Mouse (Mus musculus): ENCODE data around the gene Kcnk10. TPM values are rescaled to one million over a fixed set of nuclear protein-coding genes. Genes with fewer than 3 reads are reported as not detected.
"Not testable (repeated sequence)": the region's sequence is repeated elsewhere in the genome, so short reads cannot be mapped to it uniquely, and the experiment has no call there.

Kcnk10 gene
- 1 to 10 TPM; 1.4 to 2.2 TPM for total RNA-seq (2021)
- long read RNA-seq, experiment 1 = 0 reads
- long read RNA-seq, experiment 2, partial matches to known transcripts = 0 of 3 reads
- long read RNA-seq, experiment 2, other reads (novel, unspliced or antisense) = 2 of 3 reads

DNA sequence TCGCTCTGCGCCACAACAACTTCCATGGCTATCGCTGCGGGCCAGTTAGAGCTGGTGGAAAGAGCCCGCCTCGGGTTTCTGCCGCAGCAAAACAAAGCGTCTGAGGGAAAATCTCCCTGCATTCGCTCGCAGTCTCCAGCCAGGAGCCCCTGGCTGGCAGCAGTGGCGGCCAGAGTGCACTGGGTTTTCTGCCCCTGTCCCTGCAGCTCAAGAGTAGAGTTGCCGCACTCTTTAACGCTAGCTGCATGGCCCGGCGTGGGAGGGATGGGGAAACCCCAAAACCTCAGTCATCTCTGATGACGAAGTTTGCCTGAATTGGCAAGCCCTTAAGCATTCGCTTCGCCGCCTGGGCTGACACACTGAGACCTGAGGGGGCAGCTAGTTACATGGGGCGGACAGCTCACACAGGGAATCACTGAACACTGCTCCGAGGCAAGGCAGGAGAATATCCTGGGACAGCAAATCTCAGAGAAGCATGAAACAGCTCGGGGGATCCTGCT is at the start of gene Kcnk10:
Kcnk10 (minus strand) TSS at position 450 of the 500 bp plus-strand sequence.
- no peak for DNase-seq (ENCODE audit: low spot score in 2 of 2)

- peak; percentile 57 to 69 for DNase-seq (ENCODE audit: low spot score in 2 of 2)
Measured at GRCm38 (mm10) chr12:98627392-98628259, 49.5 kb upstream of the Kcnk10 start, which contains the start of gene Spata7. Gene Spata7, plus strand, starts transcription at chr12:98628157.

GRCm38 (mm10) chr12:98623266-98623665 is 45.2 kb upstream of the Kcnk10 start:
- not testable (repeated sequence) for DNase-seq (ENCODE audit: low spot score in 2 of 2)

- DNase-seq (ENCODE audit: low spot score in 2 of 2) = not testable (repeated sequence)
Measured at GRCm38 (mm10) chr12:98620922-98621321, 42.8 kb upstream of the Kcnk10 start.

DNA sequence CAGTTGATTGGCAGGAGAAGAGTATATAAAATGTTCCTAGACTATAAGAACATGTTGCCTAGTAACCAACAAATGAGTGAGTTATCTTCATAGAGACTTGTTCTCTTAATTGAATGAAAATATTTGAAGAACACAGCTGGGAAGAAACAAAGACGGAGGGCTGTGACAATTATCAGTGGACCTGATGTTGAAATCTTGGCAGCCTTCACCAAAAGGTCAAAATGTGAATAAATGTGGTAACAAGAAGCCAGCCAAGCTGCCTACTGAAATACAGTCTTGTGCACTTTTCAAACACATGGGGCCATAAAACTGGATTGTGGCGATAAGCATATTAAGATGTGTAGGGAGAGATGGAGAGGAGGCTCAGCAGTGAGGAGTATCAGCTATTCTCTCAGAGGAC is 41.4 kb upstream of the Kcnk10 start:
- DNase-seq (ENCODE audit: low spot score in 2 of 2) = no peak

DNA sequence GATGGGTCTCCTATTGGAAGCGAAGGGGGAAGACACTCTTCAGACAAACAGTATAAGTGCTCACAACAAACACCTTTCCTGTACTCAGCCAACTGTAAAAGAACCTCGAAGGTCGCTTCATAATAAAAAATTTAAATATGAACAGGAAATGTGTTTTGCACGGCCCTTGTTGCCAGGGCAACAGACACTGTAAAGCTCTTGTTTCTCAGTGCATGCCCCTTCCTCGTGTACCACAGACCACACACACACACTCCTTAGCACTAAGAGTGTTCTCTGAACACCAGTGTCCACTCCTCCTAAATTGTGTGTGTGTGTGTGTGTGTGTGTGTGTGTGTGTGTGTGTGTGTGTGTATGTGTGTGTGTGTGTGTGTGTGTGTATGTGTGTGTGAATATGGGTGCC is 37.6 kb upstream of the Kcnk10 start:
- no peak for DNase-seq (ENCODE audit: low spot score in 2 of 2)

GRCm38 (mm10) chr12:98614910-98615508 is 36.9 kb upstream of the Kcnk10 start:
- DNase-seq (ENCODE audit: low spot score in 2 of 2) = no peak

GRCm38 (mm10) chr12:98610341-98610740 is 32.2 kb upstream of the Kcnk10 start:
- no peak for DNase-seq (ENCODE audit: low spot score in 2 of 2)

DNA sequence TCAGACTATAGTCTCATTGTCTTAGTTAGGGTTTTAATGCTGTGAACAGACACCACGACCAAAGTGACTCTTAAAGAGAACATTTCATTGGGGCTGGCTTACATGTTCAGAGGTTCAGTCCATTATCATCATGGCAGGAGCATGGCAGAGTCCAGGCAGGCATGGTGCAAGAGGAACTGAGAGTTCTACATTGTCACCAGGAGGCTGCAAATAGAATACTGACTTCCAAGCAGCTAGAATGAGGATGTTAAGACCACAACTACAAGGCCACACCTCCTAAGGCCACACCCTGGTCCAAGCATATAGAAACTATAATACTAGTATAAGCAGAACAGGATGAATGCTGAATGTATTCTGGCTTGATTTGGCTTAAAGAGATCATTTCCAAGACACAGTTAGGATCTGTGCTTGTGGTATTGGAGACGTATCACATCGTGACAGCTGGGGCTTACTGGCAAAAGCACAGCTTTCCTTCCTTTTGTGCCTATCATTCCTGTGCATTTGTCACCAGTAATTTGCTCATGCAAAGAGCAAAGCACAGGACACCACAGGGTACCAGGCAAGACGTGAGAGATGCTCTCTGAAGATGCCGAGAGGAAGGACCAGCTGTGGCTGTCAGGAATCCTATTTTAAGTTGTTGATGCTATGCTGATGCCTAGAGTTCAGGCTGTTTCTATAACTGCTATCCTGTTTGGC is 28.6 kb upstream of the Kcnk10 start:
- no peak for DNase-seq (ENCODE audit: low spot score in 2 of 2)

GRCm38 (mm10) chr12:98605264-98605663 is 27.2 kb upstream of the Kcnk10 start:
- no peak for DNase-seq (ENCODE audit: low spot score in 2 of 2)

- DNase-seq (ENCODE audit: low spot score in 2 of 2) = no peak
Measured at GRCm38 (mm10) chr12:98602114-98602513, 24.0 kb upstream of the Kcnk10 start.

GRCm38 (mm10) chr12:98600861-98601260 is 22.8 kb upstream of the Kcnk10 start:
- DNase-seq (ENCODE audit: low spot score in 2 of 2) = no peak

DNA sequence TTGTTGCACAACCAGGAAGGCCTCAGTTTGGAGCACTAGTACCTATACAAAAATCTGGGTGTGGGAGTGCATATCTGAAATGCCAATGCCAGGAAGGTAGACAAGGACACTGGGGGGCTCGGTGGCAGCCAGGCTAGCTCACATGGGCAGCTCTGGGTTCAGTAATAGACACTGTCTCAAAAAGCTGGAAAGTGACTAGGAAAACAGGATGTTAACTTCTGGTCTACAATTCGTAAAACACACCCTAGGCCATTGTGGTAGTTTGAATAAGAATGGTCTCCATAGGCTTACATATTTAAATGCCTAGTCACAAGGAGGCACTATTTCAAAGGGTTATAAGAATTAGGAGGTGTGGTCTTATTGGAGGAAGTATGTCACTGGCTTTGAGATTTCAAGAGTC is 12.9 kb upstream of the Kcnk10 start:
- DNase-seq (ENCODE audit: low spot score in 2 of 2) = no peak

GRCm38 (mm10) chr12:98588573-98588972 is 10.5 kb upstream of the Kcnk10 start:
- DNase-seq (ENCODE audit: low spot score in 2 of 2) = no peak

GRCm38 (mm10) chr12:98585302-98585701 is 7.2 kb upstream of the Kcnk10 start:
- no peak for DNase-seq (ENCODE audit: low spot score in 2 of 2)

DNA sequence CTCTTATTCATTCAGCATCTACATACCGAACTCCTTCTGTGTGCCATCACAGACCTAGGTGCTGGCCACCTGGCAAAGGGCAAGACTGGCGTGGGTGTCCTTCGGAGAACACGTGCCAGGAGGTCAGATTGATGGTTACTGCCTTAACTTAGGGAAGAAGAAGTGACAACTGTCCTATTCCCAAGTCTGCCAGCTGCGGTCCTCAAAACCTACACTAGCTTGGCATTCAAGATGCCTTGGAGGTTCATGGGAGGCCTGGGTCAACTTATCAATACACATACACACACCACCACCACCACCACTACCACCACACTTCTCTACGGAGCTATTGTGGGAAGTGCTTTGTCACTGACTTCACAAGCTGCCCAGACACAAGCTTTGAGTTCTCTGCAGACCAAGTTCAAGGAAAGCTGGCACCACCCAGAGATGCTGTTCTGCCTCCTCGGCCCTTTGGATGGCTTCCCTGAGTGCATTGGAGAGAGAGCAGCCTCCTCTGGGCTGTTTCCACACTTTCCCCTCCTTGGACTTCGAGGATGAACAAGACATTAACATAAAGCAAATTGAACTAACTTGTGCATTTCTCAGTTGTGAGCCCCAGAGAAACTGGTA is 2.1 kb downstream of the Kcnk10 start:
- no peak for DNase-seq (ENCODE audit: low spot score in 2 of 2)

- no peak for DNase-seq (ENCODE audit: low spot score in 2 of 2)
Measured at GRCm38 (mm10) chr12:98575195-98575887, 2.8 kb downstream of the Kcnk10 start.

DNA sequence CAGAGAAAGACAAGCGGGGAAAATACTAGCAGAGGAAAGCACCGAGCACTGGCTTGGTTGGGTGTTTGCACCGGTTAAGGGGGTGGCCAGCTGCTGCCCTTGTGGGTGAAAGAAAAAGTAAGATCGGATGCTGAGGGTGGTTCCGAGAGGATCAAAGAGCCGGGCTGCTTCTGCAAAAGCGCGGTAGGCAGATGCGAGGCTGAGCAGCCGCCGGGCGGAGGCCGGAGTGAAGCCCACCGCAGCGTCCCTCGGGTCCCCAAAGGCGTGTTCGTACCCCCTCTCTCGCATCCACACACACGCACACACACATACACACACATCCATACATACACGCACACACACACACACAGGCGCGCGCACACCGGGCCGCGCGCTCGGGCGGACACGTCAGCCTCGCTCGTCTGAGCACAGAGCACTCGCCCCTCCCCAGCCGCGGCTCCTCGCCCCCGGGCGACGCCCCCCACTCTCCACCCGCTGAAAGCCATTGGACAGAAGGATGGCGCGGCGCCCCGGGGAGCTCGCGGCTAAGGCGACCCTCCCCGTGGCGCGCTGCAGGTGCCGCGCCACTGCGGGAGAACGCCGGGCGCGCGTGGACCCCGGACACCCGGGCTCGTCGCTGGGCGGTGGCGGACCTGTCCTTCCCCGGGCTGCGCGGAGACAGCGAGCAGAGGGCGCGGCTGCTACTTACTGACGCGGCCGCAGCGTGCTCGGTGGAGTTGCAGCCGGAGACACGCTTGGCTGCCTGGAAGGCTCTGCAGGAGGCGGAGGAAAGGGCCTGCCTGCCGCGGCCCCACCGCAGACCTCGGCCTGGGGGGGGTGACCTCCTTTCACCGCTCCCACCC is 3.5 kb downstream of the Kcnk10 start:
- no peak for DNase-seq (ENCODE audit: low spot score in 2 of 2)
